Mouse (Mus musculus): Measurements from ENCODE around the gene Serpinb6b. TPM values are rescaled to one million over a fixed set of nuclear protein-coding genes. Genes with fewer than 3 reads are reported as not detected.

The Serpinb6b gene
- total and polyA plus RNA-seq, 2 experiments from 2014 or later, result 2.8 to 4.7 TPM

GRCm38 (mm10) chr13:33001341-33001740 lies 36.3 kb downstream of the Serpinb6b start:
- Histone ChIP-seq H3K27ac (no peak overlapping the region), H3K9ac (replicated peaks; ENCODE audit: low read length) (no peak overlapping the region), H3K4me1 (ENCODE audit: insufficient read depth, low read length) (no peaks in the 10 kb centered on the region), H3K4me3 (ENCODE audit: low read length) (no peak overlapping the region), H3K9me3 (ENCODE audit: low read length) (no peaks in the 10 kb centered on the region), H3K36me3 (ENCODE audit: insufficient read depth, low read length) (no peaks in the 10 kb centered on the region), H3K27me3 (ENCODE audit: insufficient read depth, low read length) (no peaks in the 10 kb centered on the region), H3K4me2 (ENCODE audit: low read depth, low read length) (no peak overlapping the region)
- DNase-seq (ENCODE audit: low spot score), result no peak
- ATAC-seq, result no peak
- 96% methylated on average over 5 of the region's 5 CpGs for WGBS
- TF ChIP-seq CTCF (IDR thresholded peaks at IDR 0.05; ENCODE audit: low read depth), result no peak

- H3K9ac ChIP-seq (replicated peaks; ENCODE audit: low read length), result no peak within 1 kb of the TSS
- peak within 1 kb of the TSS; percentile 68 for H3K27ac ChIP-seq
- DNase-seq (ENCODE audit: low spot score), result no peak
- H3K9me3 ChIP-seq (ENCODE audit: low read length), result no peaks in the 10 kb centered on the region
- no peaks in the 10 kb centered on the region for H3K27me3 ChIP-seq (ENCODE audit: insufficient read depth, low read length)
- TF ChIP-seq CTCF (IDR thresholded peaks at IDR 0.05; ENCODE audit: low read depth), result no peak
- no peaks in the 10 kb centered on the region for H3K4me1 ChIP-seq (ENCODE audit: insufficient read depth, low read length)
- ATAC-seq, result no peak
- WGBS, result 83% methylated on average over 3 of the region's 3 CpGs
- H3K4me3 ChIP-seq (ENCODE audit: low read length), result no peak within 1 kb of the TSS
- H3K4me2 ChIP-seq (ENCODE audit: low read depth, low read length), result peak within 1 kb of the TSS; percentile 54
- H3K36me3 ChIP-seq (ENCODE audit: insufficient read depth, low read length), result no peaks in the 10 kb centered on the region
These were observed 37.9 kb downstream of the Serpinb6b start, which contains the start of gene Serpinb9 for GRCm38 (mm10) chr13:33002950-33003349. TSS of gene Serpinb9 (plus strand) at chr13:33003250.

GRCm38 (mm10) chr13:33003523-33004413 lies 38.8 kb downstream of the Serpinb6b start:
- 65% methylated on average over 9 of the region's 9 CpGs for WGBS
- no peaks in the 10 kb centered on the region for H3K4me1 ChIP-seq (ENCODE audit: insufficient read depth, low read length)
- ATAC-seq, result 0 out of 2 replicates have a peak, but pooled peaks have one; percentile 38
- no peak for DNase-seq (ENCODE audit: low spot score)
- no peak for TF ChIP-seq CTCF (IDR thresholded peaks at IDR 0.05; ENCODE audit: low read depth)
- no peaks in the 10 kb centered on the region for H3K9me3 ChIP-seq (ENCODE audit: low read length)
- H3K4me3 ChIP-seq (ENCODE audit: low read length), result peak overlapping the region; percentile 25
- no peaks in the 10 kb centered on the region for H3K27me3 ChIP-seq (ENCODE audit: insufficient read depth, low read length)
- H3K36me3 ChIP-seq (ENCODE audit: insufficient read depth, low read length), result no peaks in the 10 kb centered on the region
- H3K4me2 ChIP-seq (ENCODE audit: low read depth, low read length), result peak overlapping the region; percentile 54
- peak overlapping the region; percentile 44 for H3K9ac ChIP-seq (replicated peaks; ENCODE audit: low read length)
- peak overlapping the region; percentile 68 for H3K27ac ChIP-seq

- TF ChIP-seq CTCF (IDR thresholded peaks at IDR 0.05; ENCODE audit: low read depth), result peak; percentile 77
- Histone ChIP-seq H3K4me1 (ENCODE audit: insufficient read depth, low read length) (no peaks in the 10 kb centered on the region), H3K4me2 (ENCODE audit: low read depth, low read length) (peak overlapping the region; percentile 54), H3K9ac (replicated peaks; ENCODE audit: low read length) (peak overlapping the region; percentile 44), H3K9me3 (ENCODE audit: low read length) (no peaks in the 10 kb centered on the region), H3K27ac (peak overlapping the region; percentile 68), H3K36me3 (ENCODE audit: insufficient read depth, low read length) (no peaks in the 10 kb centered on the region), H3K4me3 (ENCODE audit: low read length) (peak overlapping the region; percentile 25), H3K27me3 (ENCODE audit: insufficient read depth, low read length) (no peaks in the 10 kb centered on the region)
- ATAC-seq (peak; percentile 96), DNase-seq (ENCODE audit: low spot score) (peak; percentile 80)
- WGBS, result 21% methylated on average over 12 of the region's 12 CpGs
These were observed 39.6 kb downstream of the Serpinb6b start for GRCm38 (mm10) chr13:33004414-33005105.

- H3K4me1 ChIP-seq (ENCODE audit: insufficient read depth, low read length), result no peaks in the 10 kb centered on the region
- ATAC-seq (no peak), DNase-seq (ENCODE audit: low spot score) (no peak)
- no peak overlapping the region for H3K9ac ChIP-seq (replicated peaks; ENCODE audit: low read length)
- H3K27ac ChIP-seq, result no peak overlapping the region
- WGBS, result 66% methylated on average over 2 of the region's 2 CpGs
- no peak for TF ChIP-seq CTCF (IDR thresholded peaks at IDR 0.05; ENCODE audit: low read depth)
- no peak overlapping the region for H3K4me3 ChIP-seq (ENCODE audit: low read length)
- H3K9me3 ChIP-seq (ENCODE audit: low read length), result no peaks in the 10 kb centered on the region
- H3K27me3 ChIP-seq (ENCODE audit: insufficient read depth, low read length), result no peaks in the 10 kb centered on the region
- H3K4me2 ChIP-seq (ENCODE audit: low read depth, low read length), result no peak overlapping the region; the same call in 1 of the 2 replicates
- H3K36me3 ChIP-seq (ENCODE audit: insufficient read depth, low read length), result no peaks in the 10 kb centered on the region
These were observed 40.6 kb downstream of the Serpinb6b start for GRCm38 (mm10) chr13:33005501-33006075.

- ATAC-seq, result no peak
- no peak for TF ChIP-seq CTCF (IDR thresholded peaks at IDR 0.05; ENCODE audit: low read depth)
- no peak for DNase-seq (ENCODE audit: low spot score)
These were observed 41.5 kb downstream of the Serpinb6b start for GRCm38 (mm10) chr13:33006555-33006954.

More at GRCm38 (mm10) chr13:33006555-33006954, 41.5 kb downstream of the Serpinb6b start:
- H3K4me1 ChIP-seq (ENCODE audit: insufficient read depth, low read length), result no peaks in the 10 kb centered on the region
- H3K4me3 ChIP-seq (ENCODE audit: low read length), result no peak overlapping the region
- no peaks in the 10 kb centered on the region for H3K9me3 ChIP-seq (ENCODE audit: low read length)
- H3K36me3 ChIP-seq (ENCODE audit: insufficient read depth, low read length), result no peaks in the 10 kb centered on the region
- H3K27ac ChIP-seq, result no peak overlapping the region
- H3K4me2 ChIP-seq (ENCODE audit: low read depth, low read length), result no peak overlapping the region
- 84% methylated on average over 3 of the region's 3 CpGs for WGBS
- no peaks in the 10 kb centered on the region for H3K27me3 ChIP-seq (ENCODE audit: insufficient read depth, low read length)
- no peak overlapping the region for H3K9ac ChIP-seq (replicated peaks; ENCODE audit: low read length)

All from hindbrain, postnatal 0 days (tissue).